Mouse (Mus musculus): ENCODE data around the gene Fam227b.

Fam227b gene

DNA sequence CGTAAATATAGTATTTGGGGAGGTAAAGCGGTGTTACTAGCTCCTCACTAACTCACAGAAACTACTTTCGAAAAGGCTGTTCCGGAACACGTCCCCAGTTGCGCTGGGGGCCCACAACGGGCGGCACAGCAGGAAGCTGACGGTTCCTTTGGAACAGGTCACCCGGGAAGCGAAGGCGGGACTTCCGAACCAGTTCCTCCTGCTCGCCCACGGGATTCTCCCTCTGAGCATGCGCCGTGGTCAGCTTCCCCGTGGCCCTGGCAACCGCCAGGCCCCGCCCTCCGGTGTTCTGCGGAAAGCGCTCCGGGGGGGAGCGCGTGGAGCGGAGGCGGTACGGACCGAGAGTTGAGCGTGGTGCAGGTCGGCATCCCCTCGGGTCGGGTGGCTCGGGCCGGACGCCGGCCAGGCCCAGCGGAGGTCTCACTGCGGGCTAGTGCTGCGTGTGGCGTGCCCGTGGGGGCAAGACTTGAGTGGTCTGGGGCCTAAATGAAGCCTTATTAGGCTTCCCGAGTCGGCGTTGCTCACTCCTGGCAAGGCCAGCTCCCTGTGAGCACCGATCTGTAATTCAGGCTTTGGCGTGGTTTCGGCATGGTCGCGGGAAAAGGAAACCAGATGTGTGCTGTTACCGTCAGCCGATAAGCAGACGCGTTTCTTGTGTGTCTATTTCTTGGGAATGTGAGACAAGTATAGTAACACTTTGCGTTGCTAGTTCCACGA is at the start of gene Fam227b, which contains the start of gene Dtwd1:
Gene Fam227b (minus strand): TSS at position 150 of the 717 bp plus-strand sequence.
Gene Dtwd1 (plus strand): TSS at position 287 of the 717 bp plus-strand sequence.
- DNase-seq, result peak; percentile 98 to 99

DNA sequence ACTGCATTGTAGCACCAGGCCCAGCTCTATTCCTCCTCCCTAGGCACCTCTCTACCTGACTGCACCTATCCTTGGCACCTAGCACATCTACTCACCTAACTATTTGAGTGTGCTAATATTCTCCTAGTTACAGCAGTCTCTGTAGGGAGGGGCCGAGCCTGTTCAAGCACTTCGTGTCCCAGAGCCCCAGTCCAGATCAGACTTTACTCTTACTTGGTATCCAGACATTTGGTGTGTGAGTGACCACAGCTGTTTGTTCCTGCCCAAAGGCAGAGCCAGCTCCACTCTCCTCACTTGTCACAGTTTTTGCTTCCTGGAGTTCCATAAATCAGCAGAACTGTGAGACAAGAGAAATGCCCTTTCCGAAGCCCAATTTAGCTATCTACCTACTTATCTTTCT is 47.2 kb upstream of the Fam227b start:
- no peak for DNase-seq

DNA sequence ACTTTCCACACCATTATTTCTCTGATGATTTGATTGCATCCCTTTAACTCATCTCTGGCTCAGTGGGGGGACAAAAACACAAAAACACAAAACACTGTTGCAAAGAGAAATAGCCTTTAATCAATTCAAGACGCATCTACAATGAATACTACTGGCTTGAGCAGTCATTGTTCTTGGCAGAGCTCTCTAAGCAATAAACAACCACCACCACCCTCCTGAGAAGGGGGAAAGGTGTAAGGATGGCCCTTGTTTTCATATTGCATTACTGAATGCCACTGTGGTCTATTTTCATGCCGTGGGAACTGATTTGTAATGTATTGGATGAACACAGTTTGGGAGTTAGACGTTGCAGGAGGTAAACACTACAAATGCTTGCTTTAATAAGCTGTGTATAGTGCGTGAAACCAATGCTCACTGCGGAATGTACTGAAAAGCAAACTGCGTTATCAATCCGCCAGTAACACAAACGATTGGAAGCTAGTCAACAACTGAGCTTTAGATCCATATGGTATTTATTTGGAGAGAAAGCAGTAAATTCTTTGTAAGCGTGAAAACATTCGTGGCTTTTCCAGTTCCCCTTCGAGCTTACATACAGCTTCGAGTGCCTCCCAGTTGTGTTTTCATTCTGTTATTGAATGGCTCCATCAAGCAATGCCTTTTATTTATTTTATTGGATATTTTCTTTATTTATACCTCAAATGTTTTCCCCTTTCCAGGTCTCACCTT is 44.0 kb upstream of the Fam227b start:
- DNase-seq, result no peak

DNA sequence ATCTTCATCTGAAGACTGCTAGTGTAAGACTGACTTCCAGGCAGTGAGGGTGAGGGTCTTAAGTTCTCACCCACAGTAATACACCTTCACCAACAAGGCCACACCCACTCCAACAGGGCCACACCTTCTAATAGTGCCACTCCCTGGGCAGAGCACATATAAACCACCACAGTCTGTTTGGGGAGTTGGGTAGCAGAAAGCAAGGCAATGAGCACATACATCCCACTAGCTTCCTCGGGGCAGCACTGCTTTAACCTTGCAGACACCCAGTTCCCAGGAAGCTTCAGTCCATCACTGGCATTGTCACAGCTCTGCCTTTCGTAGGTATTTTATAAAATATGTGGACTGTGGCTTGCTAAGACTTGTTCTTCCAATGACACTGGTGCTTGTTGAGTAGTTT is 40.3 kb upstream of the Fam227b start:
- no peak for DNase-seq

DNA sequence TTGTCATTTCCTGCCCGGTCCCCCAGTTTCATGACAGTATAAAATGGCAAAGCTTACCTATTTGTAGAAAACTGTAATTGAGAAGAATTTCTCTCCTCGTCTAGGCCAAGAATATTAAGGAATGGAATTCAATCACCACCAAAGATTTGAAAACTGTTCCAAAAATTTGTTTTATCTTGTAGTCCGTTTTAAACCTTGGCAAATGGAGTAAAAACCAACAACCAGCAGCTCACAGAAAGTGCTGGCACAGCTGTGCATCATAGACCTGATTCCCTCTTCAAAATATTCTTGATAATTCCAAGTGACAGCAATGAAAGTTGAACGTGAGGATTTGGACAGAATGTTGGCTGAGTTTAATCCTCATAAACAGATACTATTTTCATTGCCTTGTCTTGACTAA is 39.5 kb upstream of the Fam227b start:
- no peak for DNase-seq

DNA sequence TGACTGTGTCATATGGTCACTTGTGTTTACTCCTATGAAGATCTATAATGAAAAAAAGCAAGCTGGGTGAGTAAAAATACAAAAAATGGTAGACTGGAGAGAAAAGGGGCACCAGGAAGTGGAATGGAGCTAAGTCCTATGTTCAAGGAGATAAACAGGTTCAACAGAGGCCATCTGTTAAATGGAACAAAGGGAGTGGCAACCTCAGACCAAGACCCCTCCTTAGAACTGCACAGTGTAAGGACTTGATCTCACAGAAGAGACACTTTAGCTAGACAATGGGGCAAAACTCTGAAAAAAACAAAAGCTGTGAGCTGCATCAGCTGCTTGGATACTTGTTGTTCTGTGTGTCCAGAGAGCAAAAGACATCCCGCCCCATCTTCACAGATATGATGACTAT is 19.6 kb upstream of the Fam227b start:
- DNase-seq, result no peak

DNA sequence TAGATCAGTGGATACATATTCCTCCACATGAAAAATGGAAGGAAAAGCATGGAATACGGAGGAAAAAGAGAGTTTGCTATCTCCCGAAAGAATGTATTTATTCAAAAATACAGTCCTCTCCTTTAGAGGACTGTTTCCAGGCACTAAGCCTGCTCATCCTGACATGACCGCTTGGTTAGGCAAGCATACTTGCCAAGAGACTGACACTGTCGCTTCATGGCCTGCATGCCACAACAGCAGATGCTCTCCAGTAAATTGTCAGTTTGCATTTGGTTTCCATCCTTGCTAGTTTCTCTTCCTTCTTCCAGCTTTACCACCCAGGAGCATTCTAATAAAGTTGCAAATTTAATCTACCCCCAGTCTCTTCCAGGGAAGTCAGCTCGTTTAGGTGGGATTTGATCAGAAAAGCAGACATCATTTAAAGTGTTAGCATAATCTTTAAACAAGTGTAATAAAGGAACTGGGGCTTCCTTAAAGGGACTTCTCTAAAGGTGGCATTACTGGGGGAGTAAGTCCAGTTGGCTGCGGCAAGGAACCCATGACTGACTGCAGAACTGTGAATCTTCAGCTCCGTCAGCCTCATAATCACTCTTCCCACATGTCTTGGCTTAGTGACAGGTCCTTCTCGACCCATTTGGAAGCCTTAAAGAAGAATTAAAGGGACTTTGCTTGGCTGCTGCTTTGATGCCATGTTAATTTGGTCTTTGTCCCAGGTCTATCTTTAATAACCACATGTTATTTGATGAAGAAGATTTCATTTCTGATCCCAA is 15.2 kb upstream of the Fam227b start:
- DNase-seq, result no peak

DNA sequence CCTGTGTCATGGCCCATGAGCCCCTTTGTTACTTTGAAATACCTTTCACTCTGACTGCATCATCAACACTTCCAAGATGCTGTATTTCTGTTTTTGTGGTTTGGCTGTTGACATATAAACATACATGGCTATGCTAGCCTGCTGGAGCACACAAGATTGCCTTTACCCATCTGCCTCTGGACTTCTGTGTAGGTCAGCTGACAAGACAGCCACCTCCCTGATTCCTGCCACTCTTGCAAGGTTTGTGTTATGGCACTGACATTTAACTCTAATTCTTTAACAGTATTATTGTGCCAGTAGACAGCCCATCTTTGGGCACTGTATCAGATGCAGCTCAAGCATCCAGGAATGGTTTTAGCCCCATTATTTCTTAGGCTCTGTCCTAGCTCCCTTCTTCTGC is 14.5 kb upstream of the Fam227b start:
- no peak for DNase-seq

DNA sequence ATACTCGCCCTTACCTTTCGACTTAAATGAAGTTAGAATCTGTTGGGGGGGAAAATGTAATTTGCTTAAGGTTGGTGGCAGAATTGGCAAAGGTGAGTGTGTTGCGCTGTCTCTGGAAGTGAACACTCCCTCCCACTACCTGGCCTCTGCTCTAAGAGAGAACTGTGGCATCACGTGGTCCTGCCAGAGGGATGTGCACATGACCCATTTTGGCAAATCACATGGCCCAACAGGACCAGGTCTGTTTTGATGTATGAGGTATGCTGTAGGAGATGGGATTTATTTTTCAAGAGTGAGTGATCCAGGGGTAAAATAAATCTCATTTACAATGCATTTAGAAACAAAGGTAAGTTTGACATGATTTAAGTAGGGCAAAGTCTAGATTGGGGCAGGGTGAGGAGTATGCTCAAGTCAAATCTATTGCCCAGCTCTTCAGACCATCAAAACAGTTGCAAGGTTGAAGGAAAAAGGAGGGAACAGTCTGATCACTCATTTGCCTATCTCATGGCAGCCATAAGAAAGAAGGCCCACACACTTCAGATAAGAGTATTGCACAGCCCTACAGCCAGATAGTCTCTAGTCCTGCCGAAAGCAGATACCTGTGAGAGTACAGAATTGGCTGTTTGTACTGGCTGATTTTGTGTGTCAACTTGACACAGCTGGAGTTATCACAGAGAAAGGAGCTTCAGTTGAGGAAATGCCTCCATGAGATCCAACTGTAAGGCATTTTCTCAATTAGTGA is 13.6 kb upstream of the Fam227b start:
- DNase-seq, result no peak

DNA sequence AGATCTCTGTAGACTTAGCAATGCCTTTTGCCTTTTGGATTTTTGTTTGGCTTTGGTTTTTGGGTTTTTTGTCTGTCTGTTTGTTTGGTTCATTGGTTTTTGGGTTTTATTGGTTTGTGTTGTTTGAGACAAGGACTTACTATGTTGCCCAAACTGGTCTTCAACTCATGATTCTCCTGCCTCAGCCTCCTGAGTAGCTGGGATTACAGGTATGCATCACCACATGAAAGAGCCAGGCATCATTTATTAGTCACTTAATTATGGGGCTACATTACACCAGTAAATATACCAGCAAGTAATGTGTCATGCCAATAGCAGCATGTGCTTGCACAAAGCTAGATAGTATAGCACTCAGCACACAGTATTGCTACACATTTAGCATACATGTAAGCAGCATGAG is 4.1 kb downstream of the Fam227b start:
- DNase-seq, result no peak

DNA sequence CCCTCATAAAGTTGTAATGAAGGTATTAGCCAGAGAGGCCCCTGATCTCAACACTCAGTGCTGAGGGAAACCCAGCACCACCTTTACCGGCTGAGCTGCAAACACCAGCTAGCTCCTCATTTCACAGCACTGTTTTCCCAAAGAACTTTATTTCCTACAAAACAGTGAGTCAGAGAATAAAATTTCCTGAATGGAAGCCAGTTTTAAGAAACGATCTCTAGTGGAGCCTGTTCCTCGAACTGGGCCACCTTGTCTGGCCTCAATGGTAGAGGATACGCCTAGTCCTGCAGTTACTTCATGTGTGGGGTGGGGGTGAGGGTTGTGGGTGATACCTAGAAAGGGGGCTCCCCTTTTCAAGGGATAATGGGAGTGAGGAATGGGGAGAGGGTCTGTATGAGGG is 57.2 kb downstream of the Fam227b start:
- no peak for DNase-seq

DNA sequence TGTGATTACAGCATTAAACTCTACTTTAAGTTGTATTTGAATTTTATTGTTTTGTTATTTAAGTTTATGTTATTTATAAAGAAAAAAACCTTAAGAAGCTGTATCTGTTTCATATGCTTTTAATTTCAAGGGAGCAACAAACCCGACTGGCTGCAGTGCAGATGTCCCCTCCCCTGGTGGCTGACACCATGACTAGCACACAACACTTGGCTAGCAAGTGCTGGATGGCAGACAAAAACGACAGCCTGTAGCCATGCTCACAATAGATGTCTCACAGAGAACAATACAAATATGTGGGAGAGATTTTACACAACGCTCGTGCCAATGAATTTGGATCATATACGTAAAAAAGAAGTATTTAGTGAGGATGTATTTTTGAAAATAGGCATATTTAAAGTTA is 61.4 kb downstream of the Fam227b start:
- no peak for DNase-seq

DNA sequence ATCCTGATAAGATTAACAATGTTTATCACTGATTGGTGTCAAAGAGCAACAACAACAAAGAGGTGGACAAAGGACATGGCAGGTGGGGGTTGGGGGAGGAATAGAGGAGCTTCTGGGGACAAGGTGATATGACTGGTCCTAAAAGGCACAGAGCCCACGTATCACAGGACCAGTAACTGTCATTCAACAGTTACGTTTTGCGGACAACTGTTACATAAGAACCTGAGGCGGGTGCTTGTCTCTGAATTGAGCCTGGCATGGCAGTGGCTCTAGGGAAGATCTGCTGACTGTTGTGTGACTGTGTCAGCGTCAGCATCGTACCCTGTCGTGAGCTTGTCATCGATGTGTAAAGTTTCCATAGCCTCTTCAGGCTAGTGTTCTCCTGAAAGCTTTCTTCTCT is 65.6 kb downstream of the Fam227b start:
- no peak for DNase-seq

DNA sequence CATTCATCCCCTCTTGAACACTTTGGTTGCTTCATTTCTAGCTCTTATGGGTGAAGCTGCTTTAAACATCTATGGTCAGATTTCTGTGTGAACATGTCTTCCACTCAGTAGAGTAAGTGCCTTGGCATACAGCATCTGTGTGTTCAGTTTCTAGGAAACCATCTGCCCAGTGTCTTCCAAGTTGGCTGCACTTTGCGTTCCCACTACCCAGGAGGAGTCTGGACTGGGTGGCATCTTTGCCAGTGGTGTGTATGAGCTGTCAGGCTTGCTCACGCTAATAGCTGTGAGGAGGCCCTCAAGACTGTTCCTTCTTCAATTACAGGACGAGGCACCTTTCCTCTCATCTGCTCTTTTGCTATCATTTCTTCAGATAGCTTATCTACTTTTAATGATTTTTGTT is 67.5 kb downstream of the Fam227b start:
- no peak for DNase-seq

DNA sequence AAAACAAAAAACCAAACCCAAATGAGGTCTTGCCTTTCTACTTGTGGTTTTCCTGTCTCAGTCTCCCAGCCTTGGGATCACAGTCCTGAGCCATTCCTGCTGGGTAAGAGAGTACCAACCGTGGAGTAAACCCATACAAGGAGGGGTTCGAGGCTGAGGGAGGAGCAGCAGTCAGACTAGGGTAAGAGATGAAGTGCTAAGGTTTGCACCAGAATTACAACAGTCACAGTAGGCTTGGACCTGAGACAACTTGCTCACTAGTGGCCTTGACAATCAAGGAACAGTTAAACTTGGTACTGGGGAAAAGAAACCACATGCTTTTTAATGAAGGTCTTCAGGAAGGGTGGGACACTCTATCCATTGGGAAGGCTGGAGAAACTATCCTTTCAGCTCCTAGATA is 72.7 kb downstream of the Fam227b start:
- DNase-seq, result no peak

DNA sequence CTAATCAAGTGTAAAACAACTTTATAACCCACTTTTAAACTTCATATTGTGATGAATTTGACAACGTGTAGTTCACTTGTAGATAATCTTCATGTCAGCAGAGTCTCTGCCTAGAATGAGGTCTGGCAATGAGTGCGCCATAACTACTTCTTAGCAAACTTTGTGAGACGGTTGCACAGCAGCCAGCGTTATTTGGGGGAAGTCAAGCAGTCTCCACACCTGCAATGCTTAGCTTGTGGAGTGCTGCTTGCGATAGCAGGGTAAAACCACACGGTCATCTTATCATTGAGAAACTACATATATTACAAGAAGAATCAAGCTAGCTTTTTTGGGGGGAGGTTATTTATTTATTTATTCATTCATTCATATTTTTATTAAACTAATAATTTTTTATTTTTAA is 75.3 kb downstream of the Fam227b start:
- DNase-seq, result no peak

DNA sequence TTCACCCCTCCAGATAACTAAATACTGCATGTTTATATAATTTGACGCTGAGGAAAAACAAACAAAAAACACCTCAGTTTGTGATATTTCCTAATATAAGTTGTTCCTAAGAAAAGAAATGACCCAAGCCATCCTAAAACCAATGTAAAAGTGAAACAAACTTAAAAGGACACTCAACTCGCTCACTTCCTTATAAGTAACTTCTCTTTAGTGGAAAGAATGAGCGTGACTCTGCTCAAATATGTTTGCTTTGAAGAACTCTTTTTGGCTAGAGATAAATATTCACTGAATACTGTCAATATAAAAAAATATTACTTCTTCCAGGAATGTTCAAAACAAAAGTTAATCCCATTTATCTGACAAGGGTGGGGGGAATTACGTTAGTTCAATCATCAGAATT is 78.1 kb downstream of the Fam227b start:
- DNase-seq, result no peak

DNA sequence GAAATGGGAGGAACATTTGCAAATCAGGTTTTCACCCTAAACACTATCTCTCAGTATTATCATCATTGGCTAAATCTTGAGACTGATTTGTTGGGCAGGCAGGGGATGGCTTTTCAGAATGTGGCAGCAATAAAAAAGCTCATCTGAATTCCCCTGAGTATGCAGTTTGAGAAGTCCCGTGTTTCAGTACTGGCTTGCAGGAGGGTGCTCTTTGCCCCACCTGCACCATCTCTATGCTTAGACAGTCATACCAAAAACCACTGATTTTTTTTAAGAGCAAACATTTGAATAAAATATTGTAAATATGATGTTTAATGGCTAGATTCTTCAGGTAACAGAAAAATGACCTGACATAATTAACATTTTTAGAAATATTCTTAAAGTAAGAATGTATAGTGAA is 82.1 kb downstream of the Fam227b start:
- DNase-seq, result no peak

DNA sequence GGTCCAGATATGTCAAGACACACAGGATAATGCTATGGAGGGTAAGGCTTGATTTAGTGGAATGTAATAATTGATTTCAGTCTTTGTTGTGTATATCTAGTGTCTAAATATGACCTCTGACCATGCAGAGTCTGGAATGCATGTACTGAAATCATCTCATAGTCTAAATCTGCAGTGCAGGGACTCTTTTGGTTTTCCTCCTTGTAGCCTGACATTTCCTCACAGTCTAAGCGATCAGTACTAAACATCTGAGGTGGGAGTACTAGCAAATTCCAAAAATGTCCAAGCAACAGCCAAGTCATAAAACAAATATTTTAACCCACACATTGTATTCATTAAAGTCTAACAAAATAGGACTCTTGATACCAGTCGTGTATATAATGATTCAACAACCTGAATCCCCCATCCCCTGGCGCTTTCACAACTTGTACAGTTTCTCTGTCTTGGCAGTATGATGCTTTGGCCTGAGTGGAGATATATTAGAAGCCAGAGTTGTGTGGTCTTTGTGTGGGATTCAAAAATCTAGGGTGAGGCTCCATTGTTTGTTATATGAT is 86.4 kb downstream of the Fam227b start:
- DNase-seq, result peak in 1 of 2 experiments; percentile 4

DNA sequence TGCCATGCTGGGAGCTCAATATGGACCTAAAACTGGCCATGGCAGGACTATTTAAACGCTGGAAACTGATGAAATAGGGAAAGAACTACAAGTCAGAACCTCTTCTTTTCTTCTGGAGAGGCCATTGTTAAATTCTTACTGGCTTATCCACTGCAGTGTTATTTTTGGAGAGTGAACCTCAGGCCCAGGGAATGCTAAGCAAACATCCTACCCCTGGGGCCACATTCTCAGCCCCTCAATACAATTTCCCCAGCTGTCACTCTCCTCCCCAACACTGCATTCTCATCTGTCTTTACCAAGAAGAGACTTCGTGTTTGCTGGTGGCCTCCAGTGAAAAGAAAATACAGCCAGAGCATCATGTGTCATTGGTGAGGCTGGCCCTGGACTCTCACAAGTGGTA is 87.0 kb downstream of the Fam227b start:
- peak in 1 of 2 experiments; percentile 2 for DNase-seq

DNA sequence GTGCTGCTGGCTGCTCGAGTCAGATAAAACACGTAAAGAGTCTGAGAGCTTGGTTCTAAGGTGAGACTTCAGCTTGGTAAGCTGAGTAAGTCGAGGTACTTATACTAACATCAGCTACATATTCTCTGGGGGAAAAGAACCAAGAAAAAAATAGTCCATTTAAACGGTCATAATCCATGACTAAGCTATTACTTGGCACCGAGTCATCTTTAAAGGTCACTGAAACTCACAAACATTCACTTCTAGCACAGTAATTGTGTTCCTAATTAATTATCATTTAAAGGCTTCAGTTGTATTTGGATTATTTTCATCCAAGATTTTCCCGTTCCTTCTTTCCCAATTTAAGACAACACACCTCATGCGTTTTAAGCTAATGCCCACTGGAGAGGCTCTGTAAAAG is 88.9 kb downstream of the Fam227b start:
- DNase-seq, result no peak

DNA sequence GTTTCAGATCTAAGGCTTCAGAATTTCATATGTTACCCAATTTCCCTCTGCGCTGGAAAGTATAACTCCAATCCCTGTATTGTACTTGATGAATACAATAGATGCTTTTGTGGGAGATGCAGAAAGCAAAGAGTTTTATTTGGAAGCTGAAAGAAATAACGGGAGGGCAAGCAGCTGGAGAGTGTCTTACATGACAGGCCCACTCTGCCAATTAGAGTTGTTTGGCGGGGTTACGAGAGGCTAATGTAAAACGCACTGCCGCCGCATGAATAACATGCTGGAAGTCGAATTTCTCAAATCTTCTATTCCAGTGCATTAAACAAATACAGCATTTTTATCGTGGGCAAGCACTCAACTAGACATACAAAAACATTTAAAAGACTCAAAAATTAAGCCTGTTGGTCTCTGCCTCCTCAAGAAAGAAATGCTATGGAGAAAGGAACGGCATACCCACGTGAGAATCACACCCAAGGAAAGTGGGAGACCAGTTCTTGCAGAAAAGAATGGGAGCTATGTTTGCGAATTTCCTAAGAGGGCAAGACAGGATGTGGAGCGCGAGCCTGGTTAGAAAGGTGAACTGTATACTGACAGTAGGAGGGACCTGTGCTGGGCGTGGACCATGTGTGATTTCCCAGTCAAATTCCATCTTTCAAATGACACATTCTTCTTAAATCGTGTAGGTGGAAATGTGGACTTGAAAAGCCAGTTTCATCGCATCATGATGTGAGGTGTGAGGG is 90.6 kb downstream of the Fam227b start:
- DNase-seq, result peak; percentile 58 to 65
